Mouse (Mus musculus): ENCODE results near the gene Homer2. TPM values are rescaled to one million over a fixed set of nuclear protein-coding genes. Genes with fewer than 3 reads are reported as not detected.

The Homer2 gene
- total RNA-seq, 2 experiments from 2014 or later = 25.5 to 34.3 TPM

- intact Hi-C loops (cut with DNase I; ENCODE audit: low total_unique reads) = no loop called here
- DNase-seq = peak; percentile 92
These were observed 136.0 kb downstream of the Homer2 start, which contains the start of gene Whamm for GRCm38 (mm10) chr7:81571108-81571940. Gene Whamm, plus strand, starts transcription at chr7:81571266.

GRCm38 (mm10) chr7:81570752-81571107 lies 136.6 kb downstream of the Homer2 start:
- DNase-seq = no peak
- intact Hi-C loops (cut with DNase I; ENCODE audit: low total_unique reads) = no loop called here

GRCm38 (mm10) chr7:81570271-81570670 lies 137.1 kb downstream of the Homer2 start:
- DNase-seq = no peak
- intact Hi-C loops (cut with DNase I; ENCODE audit: low total_unique reads) = no loop called here

- intact Hi-C loops (cut with DNase I; ENCODE audit: low total_unique reads) = no loop called here
- no peak for DNase-seq
These were observed 137.5 kb downstream of the Homer2 start for GRCm38 (mm10) chr7:81569851-81570250.

GRCm38 (mm10) chr7:81567396-81567795 lies 139.9 kb downstream of the Homer2 start:
- intact Hi-C loops (cut with DNase I; ENCODE audit: low total_unique reads) = no loop called here
- no peak for DNase-seq

GRCm38 (mm10) chr7:81566892-81567291 lies 140.4 kb downstream of the Homer2 start, which contains the start of gene Fsd2:
Gene Fsd2, minus strand, starts transcription at chr7:81566944.
- peak; percentile 68 for DNase-seq
- intact Hi-C loops (cut with DNase I; ENCODE audit: low total_unique reads) = no loop called here

GRCm38 (mm10) chr7:81566332-81566731 lies 141.0 kb downstream of the Homer2 start:
- intact Hi-C loops (cut with DNase I; ENCODE audit: low total_unique reads) = no loop called here
- DNase-seq = no peak

- intact Hi-C loops (cut with DNase I; ENCODE audit: low total_unique reads) = no loop called here
- no peak for DNase-seq
These were observed 141.8 kb downstream of the Homer2 start for GRCm38 (mm10) chr7:81565381-81566055.

- DNase-seq = no peak
- intact Hi-C loops (cut with DNase I; ENCODE audit: low total_unique reads) = no loop called here
These were observed 142.6 kb downstream of the Homer2 start for GRCm38 (mm10) chr7:81564766-81565165.

GRCm38 (mm10) chr7:81563506-81564015 lies 143.8 kb downstream of the Homer2 start:
- intact Hi-C loops (cut with DNase I; ENCODE audit: low total_unique reads) = no loop called here

GRCm38 (mm10) chr7:81561211-81561610 lies 146.1 kb downstream of the Homer2 start:
- DNase-seq = no peak
- intact Hi-C loops (cut with DNase I; ENCODE audit: low total_unique reads) = no loop called here

More at GRCm38 (mm10) chr7:81563506-81564015, 143.8 kb downstream of the Homer2 start:
- no peak for DNase-seq

GRCm38 (mm10) chr7:81560101-81561049 lies 147.0 kb downstream of the Homer2 start:
- intact Hi-C loops (cut with DNase I; ENCODE audit: low total_unique reads) = no loop called here
- no peak for DNase-seq

- intact Hi-C loops (cut with DNase I; ENCODE audit: low total_unique reads) = no loop called here
These were observed 147.9 kb downstream of the Homer2 start for GRCm38 (mm10) chr7:81559231-81559980.

GRCm38 (mm10) chr7:81557985-81558360 lies 149.4 kb downstream of the Homer2 start:
- DNase-seq = no peak
- intact Hi-C loops (cut with DNase I; ENCODE audit: low total_unique reads) = no loop called here

More at GRCm38 (mm10) chr7:81559231-81559980, 147.9 kb downstream of the Homer2 start:
- no peak for DNase-seq

GRCm38 (mm10) chr7:81557252-81557984 lies 149.9 kb downstream of the Homer2 start:
- no peak for DNase-seq
- intact Hi-C loops (cut with DNase I; ENCODE audit: low total_unique reads) = no loop called here

- intact Hi-C loops (cut with DNase I; ENCODE audit: low total_unique reads) = no loop called here
- DNase-seq = no peak
These were observed 150.5 kb downstream of the Homer2 start for GRCm38 (mm10) chr7:81556839-81557238.

- intact Hi-C loops (cut with DNase I; ENCODE audit: low total_unique reads) = no loop called here
- DNase-seq = no peak
These were observed 153.0 kb downstream of the Homer2 start for GRCm38 (mm10) chr7:81554369-81554768.

- DNase-seq = no peak
- intact Hi-C loops (cut with DNase I; ENCODE audit: low total_unique reads) = no loop called here
These were observed 153.7 kb downstream of the Homer2 start for GRCm38 (mm10) chr7:81553589-81553988.

Measured in gastrocnemius, postnatal 14 days (tissue).